Mouse (Mus musculus) kidney, postnatal 10 days (tissue): ENCODE results near the gene Drd4.

Source experiments
- DNase-seq: peaks from one replicate; pipeline ENCODE4 v3.0.0; 2021; ENCODE audit warnings: mixed read lengths

Drd4 gene

GRCm38 (mm10) chr7:141293852-141294471 lies 2.2 kb downstream of the Drd4 start:
- DNase-seq, result peak; percentile 60

DNA sequence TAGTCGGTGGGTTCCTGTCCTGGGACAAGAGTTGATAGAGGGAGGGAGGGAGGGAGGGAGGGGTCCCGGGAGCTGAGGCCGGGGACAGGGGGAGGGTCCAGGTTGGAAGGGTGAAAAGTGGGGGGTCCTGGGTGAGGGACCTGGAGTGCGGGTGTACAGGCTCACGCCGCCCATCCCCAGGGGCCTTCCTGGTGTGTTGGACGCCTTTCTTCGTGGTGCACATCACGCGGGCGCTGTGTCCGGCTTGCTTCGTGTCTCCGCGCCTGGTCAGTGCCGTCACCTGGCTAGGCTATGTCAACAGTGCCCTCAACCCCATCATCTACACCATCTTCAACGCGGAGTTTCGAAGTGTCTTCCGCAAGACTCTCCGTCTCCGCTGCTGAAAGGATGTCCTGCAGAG lies 2.7 kb downstream of the Drd4 start:
- DNase-seq, result no peak

- no peak for DNase-seq
Observed at GRCm38 (mm10) chr7:141297926-141298650, 6.3 kb downstream of the Drd4 start.

- no peak for DNase-seq
Observed at GRCm38 (mm10) chr7:141299175-141299574, 7.4 kb downstream of the Drd4 start.

GRCm38 (mm10) chr7:141301386-141301785 lies 9.6 kb downstream of the Drd4 start:
- no peak for DNase-seq

DNA sequence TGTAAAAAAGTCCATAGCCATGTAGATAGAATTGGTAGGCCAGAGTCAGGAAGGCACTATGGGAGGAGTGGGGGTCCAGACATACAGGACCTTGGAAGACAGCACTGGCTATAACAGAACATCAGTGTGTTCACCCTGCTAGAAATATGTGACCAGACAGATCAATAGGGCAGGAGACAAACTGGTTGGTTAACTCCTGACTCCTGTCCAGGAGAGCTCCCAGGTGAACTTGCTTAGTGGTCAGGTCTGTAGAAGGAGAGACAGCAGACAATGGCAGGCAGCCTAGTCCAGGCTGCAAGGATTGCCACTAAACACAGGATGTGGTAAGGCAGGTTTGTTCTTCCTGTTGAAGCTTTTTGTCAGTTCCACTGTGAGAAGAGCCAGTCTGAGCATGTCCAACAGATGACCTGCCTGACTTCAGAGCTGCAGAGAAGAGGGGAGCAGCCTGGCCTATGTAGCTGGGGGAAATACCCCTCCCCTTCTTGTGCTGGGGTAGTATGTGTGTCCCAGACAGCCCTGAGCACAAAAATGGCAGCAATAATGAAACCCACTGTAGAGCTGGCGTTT lies 11.0 kb downstream of the Drd4 start:
- DNase-seq, result no peak

GRCm38 (mm10) chr7:141304537-141304936 lies 12.7 kb downstream of the Drd4 start:
- DNase-seq, result no peak

DNA sequence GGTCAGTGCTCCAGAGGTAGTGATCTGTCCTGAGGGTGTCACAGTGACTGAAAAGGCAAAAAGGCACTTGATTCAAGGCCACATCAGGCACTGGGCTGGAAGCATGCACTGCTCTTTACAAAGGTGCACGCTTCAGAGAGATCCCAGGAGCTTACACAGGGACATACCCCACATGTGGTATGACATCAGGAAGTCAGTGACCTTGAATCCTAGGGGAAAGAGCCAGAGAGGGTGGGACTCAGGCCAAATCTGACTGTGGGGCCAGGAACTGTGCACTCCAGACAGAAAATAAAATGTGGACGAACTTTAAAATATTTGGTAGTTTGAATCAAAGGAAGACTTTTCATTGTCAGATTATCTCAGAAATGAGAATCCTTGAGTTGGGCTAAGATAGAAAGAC lies 22.6 kb downstream of the Drd4 start:
- DNase-seq, result no peak

DNA sequence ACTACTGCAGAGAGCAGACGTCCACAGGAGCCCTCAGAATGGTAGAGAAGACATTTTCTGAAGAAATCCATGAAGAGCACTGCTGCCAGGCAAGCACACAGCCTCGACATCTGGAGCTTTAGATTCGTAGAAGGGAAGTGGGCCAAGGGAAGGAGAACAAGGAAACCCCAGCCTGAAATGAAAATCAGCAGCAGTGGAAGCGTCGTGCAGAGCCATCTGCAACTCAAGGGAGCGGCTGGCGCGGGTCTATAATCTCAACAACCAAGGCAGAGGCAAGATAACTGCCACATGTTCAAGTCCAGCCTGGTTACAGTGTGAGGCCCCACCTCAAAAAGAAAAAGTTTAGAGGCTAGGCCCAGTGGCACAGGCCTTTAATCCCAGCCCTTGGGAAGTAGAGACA lies 23.3 kb downstream of the Drd4 start:
- no peak for DNase-seq

DNA sequence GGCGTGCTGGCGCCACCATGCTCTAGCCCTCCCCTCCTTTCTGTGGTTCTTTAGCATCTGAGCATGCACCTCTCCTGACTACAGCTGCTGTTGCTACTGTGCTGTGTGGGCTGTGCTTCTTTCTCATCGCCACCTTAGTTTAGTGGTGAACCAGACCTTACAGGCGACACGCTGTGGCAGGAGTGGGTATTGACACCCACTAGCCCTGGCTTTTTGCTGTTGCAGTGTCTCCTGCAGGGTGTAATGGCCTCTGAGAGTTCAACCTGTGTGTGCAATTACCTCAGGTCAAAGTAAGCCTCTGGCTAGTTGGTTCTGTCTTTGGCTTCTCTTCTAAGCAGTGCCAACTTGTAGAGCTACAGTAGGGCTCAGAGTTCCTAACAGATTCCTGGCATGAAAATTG lies 24.2 kb downstream of the Drd4 start:
- DNase-seq, result peak; percentile 75

DNA sequence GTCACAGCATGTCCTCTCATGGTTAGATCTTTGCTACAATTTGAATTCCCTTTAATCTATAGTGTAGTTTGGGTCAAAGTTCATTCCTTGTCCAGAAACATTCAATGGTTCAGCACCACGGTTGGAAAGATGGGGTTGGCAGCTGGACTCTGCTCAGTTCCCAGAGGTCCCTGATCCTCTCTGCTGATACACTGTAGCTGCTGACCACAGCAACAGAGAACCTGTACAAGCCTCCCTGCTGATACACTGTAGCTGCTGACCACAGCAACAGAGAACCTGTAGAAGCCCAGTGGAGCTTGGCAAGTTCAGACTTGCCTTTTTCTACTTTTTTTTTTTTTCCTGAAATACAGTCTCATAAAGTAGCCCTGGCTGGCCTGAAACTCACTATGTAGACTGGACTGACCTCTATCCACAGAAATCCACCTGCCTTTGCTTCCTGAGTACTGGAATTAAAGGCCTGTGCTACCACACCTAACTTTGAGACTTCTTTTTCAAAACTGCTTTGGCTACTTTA lies 25.9 kb downstream of the Drd4 start:
- DNase-seq, result no peak

DNA sequence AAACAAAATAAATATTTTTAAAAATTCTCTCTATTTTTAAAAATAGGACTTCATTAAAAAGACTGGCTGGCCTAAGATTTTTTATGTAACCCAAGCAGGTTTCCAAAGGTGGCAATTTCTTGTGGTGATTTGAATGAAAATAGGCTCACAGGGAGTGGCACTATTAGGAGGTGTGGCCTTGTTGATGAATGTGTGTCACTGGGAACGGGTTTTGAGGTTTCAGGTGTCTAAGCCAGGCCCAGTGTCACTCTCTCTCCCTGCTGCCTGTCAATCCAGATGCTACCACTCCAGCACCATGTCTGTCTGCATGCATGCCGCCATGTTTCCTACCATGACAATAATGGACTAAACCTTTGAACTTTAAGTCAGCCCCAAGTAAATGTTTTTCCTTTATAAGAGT lies 27.6 kb downstream of the Drd4 start:
- DNase-seq, result no peak

DNA sequence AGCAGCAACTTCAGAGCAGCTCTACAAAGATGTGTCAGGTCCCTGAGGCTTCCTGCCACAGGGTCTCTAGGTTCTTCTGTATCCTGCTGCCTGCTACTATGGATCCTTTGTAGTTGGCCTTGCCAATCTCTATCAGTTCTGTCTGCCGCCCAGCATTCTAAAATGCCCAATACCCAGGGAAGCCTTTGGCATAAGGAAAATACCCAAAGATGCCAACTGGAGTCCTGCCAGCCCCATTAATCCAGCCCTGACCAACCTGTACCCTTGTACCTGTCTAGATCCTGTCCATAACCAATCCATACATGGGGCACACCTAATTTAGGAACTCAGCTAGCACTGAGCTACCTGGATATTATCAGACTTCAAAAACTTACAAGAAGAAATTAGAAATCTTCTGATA lies 32.9 kb downstream of the Drd4 start:
- DNase-seq, result no peak

GRCm38 (mm10) chr7:141326546-141327446 lies 35.0 kb downstream of the Drd4 start:
- DNase-seq, result no peak

- peak; percentile 100 for DNase-seq
Observed at GRCm38 (mm10) chr7:141327469-141328372, 35.9 kb downstream of the Drd4 start, which contains the start of the genes Deaf1 and Tmem80. Gene Deaf1, minus strand, starts transcription at chr7:141327690. Gene Tmem80, plus strand, starts transcription at chr7:141327739.

DNA sequence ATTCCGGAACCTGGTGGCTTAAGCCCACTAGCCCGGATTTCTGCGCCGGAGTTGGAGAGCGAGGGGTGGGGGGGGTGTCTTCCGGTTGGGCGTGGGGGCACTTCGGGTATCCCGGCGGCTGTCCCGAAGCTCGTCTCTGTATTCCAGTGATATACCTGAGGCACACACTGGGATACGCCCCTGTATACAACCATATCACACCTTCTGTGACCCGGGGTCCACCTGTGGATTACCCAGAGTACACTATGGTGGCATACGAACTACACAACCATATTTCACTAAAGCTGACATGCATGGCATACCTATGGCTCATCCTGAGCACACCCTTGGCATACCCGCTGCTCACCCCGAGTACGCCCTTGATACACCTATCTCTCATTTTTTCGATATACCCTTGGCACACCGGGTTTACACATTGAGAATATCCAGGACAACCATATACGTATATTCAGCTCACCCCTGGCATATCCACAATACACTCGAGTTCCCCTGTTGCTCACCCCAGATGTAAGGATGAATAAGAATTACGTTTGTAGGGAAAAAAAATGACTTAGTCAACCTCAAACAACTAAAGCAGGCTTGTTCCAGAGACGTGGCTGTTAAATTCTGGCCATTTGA lies 36.7 kb downstream of the Drd4 start:
- no peak for DNase-seq

DNA sequence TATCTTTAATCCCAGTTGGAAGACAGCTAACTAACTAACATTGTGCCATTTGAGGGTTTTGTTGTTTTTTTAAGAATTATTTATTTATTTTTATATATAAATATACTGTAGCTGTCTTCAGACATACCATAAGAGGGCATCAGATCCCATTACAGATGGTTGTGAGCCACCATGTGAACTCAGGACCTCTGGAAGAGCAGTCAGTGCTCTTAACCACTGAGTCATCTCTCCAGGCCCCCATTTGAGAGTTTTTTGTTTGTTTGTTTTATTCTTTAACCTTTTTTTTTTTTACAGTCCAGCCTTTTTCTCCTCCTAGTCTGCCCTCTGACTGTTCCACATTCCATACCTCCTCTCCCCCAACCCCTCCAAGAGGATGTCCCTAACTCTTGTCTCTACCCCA lies 38.9 kb downstream of the Drd4 start:
- no peak for DNase-seq

GRCm38 (mm10) chr7:141331990-141332389 lies 40.2 kb downstream of the Drd4 start:
- peak; percentile 74 for DNase-seq

DNA sequence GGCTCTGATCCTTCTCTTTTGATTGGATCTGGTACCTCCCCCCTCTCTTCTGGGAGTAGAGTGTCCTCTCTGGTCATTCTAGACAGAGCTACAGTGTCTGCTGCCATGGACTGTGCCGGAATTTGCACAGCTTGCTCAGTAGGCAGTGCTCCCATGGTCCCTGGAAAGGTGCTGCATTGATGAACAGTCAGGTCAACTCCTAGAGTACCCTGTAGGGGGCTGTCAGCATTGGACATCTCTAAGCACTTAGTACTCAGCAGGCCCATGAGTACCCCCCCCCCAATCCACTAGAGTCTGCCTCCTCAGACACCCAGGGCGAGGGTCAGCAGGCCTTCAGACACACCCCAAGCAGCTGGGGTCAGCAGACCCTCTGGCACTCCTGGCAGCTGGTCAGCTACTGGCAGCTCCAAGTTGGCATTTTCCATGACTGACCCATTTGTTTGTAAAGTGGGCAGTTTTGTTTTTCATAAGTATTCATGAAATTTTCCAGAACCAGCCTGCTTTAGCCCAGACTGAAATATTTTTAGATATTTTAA lies 43.3 kb downstream of the Drd4 start:
- no peak for DNase-seq

GRCm38 (mm10) chr7:141335682-141336081 lies 43.9 kb downstream of the Drd4 start:
- DNase-seq, result no peak

- DNase-seq, result no peak
Observed at GRCm38 (mm10) chr7:141336296-141336695, 44.5 kb downstream of the Drd4 start.
